Mouse (Mus musculus) limb, embryonic 14.5 days (tissue): ENCODE measurements around the gene Steap2. TPM values are rescaled to one million over a fixed set of nuclear protein-coding genes. Genes with fewer than 3 reads are reported as not detected.

Experiments used
- ATAC-seq: fragments of 200-750 bp; cut with Nextera tagmentation; 2 replicates; pipeline ENCODE4 v1.8.0; 2017; ENCODE audit warnings: low read depth, moderate number of reproducible peaks, moderate TSS enrichment; ENCODE audit not compliant: low FRiP score
- DNase-seq: peaks from one replicate; pipeline ENCODE4 v3.0.0-alpha.2; 2015; ENCODE audit warnings: low spot score
- H3K27ac ChIP-seq: fragments of 300-500 bp; sonication (generic); replicated peaks from 2 replicates; pipeline ENCODE4 v1.5.1; 2014; ENCODE audit warnings: low read depth, mild to moderate bottlenecking, low read length, moderate library complexity, mixed read lengths
- H3K27me3 ChIP-seq: fragments of 300-500 bp; sonication (generic); 2 replicates; pipeline ENCODE4 v1.6.1; 2014; ENCODE audit warnings: low read length, mixed read lengths; ENCODE audit not compliant: control insufficient read depth, insufficient read depth
- H3K36me3 ChIP-seq: fragments of 300-500 bp; sonication (generic); 2 replicates; pipeline ENCODE4 v1.6.1; 2014; ENCODE audit warnings: mild to moderate bottlenecking, low read length, moderate library complexity, mixed read lengths; ENCODE audit not compliant: control insufficient read depth, insufficient read depth
- H3K4me1 ChIP-seq: fragments of 300-500 bp; sonication (generic); 2 replicates; pipeline ENCODE4 v1.6.1; 2014; ENCODE audit warnings: antibody characterized with exemption, low read length, mixed read lengths; ENCODE audit not compliant: control insufficient read depth, insufficient read depth
- H3K4me2 ChIP-seq: fragments of 300-500 bp; sonication (generic); replicated peaks from 2 replicates; pipeline ENCODE4 v1.6.1; 2014; ENCODE audit warnings: low read depth, mild to moderate bottlenecking, low read length, moderate library complexity; ENCODE audit not compliant: severe bottlenecking
- H3K4me3 ChIP-seq: fragments of 300-500 bp; sonication (generic); replicated peaks from 2 replicates; pipeline ENCODE4 v1.5.1; 2014; ENCODE audit warnings: low read length
- H3K9ac ChIP-seq: fragments of 300-500 bp; sonication (generic); 2 replicates; pipeline ENCODE4 v1.6.1; 2014; ENCODE audit warnings: mild to moderate bottlenecking, low read depth, low read length, moderate library complexity; ENCODE audit not compliant: severe bottlenecking
- H3K9me3 ChIP-seq: fragments of 300-500 bp; sonication (generic); 2 replicates; pipeline ENCODE4 v1.6.1; 2016; ENCODE audit warnings: low read length; ENCODE audit not compliant: control insufficient read depth
- POLR2A ChIP-seq: fragments of 200-500 bp; IDR thresholded peaks from 2 replicates; pipeline ENCODE4 v1.8.0; 2012; ENCODE audit warnings: inconsistent platforms, mild to moderate bottlenecking, moderate library complexity, borderline replicate concordance; ENCODE audit not compliant: insufficient read depth, insufficient read length; ENCODE audit errors: extremely low read depth
- WGBS: fragments of 180-500 bp; shearing (Covaris S2); extraction: QIAGEN DNeasy Blood & Tissue Kit; methylation state at CpG from one replicate; pipeline ENCODE4 v1.1.7; 2014; 5-methylcytosine and 5-hydroxymethylcytosine counted together
- polyA plus RNA-seq, 2 experiments: library from polyadenylated mRNA; depleted of rRNA in 1 of 2; stranded (reverse) in 1 of 2; unstranded in 1 of 2; fragments of >200 nt; fragmentation: Nextera tagmentation in 1 of 2; extraction: Ambion mirVana in 1 of 2; gene quantifications; 2 replicates each; pipeline versions ENCODE4 v1.2.1 to v1.2.3; 2012 to 2014

Steap2 gene
- polyA plus RNA-seq, 2 experiments: 5.7 to 5.9 TPM

- TF ChIP-seq POLR2A: no peak
- Histone ChIP-seq H3K27me3 (no peaks in the 10 kb centered on the region), H3K4me1 (no peaks in the 10 kb centered on the region), H3K9me3 (no peaks in the 10 kb centered on the region), H3K27ac (no peak overlapping the region), H3K36me3 (no peaks in the 10 kb centered on the region), H3K4me3 (no peak overlapping the region), H3K4me2 (no peak overlapping the region), H3K9ac (no peak overlapping the region)
- WGBS: 63% methylated on average over 3 of the region's 3 CpGs
- ATAC-seq (no peak), DNase-seq (no peak)
These were observed 4.5 kb upstream of the Steap2 start for GRCm38 (mm10) chr5:5698830-5699229.

GRCm38 (mm10) chr5:5695401-5695942 is 1.1 kb upstream of the Steap2 start:
- no peak overlapping the region for H3K4me3 ChIP-seq
- TF ChIP-seq POLR2A: no peak
- no peaks in the 10 kb centered on the region for H3K36me3 ChIP-seq
- DNase-seq: no peak
- no peaks in the 10 kb centered on the region for H3K9me3 ChIP-seq
- H3K27me3 ChIP-seq: no peaks in the 10 kb centered on the region
- H3K4me1 ChIP-seq: 0 out of 2 replicates have a peak, but pooled peaks cover 7% of the 10 kb centered on the region
- H3K27ac ChIP-seq: no peak overlapping the region
- no peak overlapping the region for H3K9ac ChIP-seq
- H3K4me2 ChIP-seq: no peak overlapping the region
- ATAC-seq: no peak
- 88% methylated on average over 5 of the region's 5 CpGs for WGBS

- H3K27me3 ChIP-seq: no peaks in the 10 kb centered on the region
- H3K4me1 ChIP-seq: peaks cover 7% of the 10 kb centered on the region; the same call in 1 of the 2 replicates
- peak overlapping the region; percentile 61 for H3K4me2 ChIP-seq
- peak overlapping the region; percentile 76 for H3K4me3 ChIP-seq
- ATAC-seq: peak; percentile 75
- 0 out of 2 replicates have a peak overlapping the region, but pooled peaks have one; percentile 19 for H3K27ac ChIP-seq
- no peaks in the 10 kb centered on the region for H3K36me3 ChIP-seq
- peak; percentile 18 for DNase-seq
- peak overlapping the region; percentile 92 for H3K9ac ChIP-seq
- TF ChIP-seq POLR2A: no peak
- WGBS: under 1% methylated on average over 24 of the region's 29 CpGs
- H3K9me3 ChIP-seq: no peaks in the 10 kb centered on the region
These were observed 830 bp downstream of the Steap2 start for GRCm38 (mm10) chr5:5693541-5693955.

- no peak overlapping the region; the same call in 1 of the 2 replicates for H3K4me2 ChIP-seq
- H3K36me3 ChIP-seq: no peaks in the 10 kb centered on the region
- H3K27me3 ChIP-seq: no peaks in the 10 kb centered on the region
- WGBS: 55% methylated on average over 4 of the region's 4 CpGs
- no peak for ATAC-seq
- H3K9ac ChIP-seq: no peak overlapping the region
- no peaks in the 10 kb centered on the region for H3K9me3 ChIP-seq
- H3K27ac ChIP-seq: no peak overlapping the region
- DNase-seq: no peak
- H3K4me1 ChIP-seq: peaks cover 7% of the 10 kb centered on the region; the same call in 1 of the 2 replicates
- H3K4me3 ChIP-seq: no peak overlapping the region
- TF ChIP-seq POLR2A: no peak
These were observed 2.1 kb downstream of the Steap2 start for GRCm38 (mm10) chr5:5692167-5692738.

GRCm38 (mm10) chr5:5688945-5689540 is 5.3 kb downstream of the Steap2 start:
- Histone ChIP-seq H3K9me3 (no peaks in the 10 kb centered on the region), H3K27ac (no peak overlapping the region), H3K9ac (no peak overlapping the region), H3K4me2 (no peak overlapping the region), H3K4me1 (peaks cover 7% of the 10 kb centered on the region; the same call in 1 of the 2 replicates), H3K36me3 (no peaks in the 10 kb centered on the region), H3K4me3 (no peak overlapping the region), H3K27me3 (no peaks in the 10 kb centered on the region)
- ATAC-seq: no peak
- no peak for TF ChIP-seq POLR2A
- DNase-seq: no peak
- 61% methylated on average over 8 of the region's 8 CpGs for WGBS
